Mouse (Mus musculus): Measurements from ENCODE around the gene Rhebl1. TPM values are rescaled to one million over a fixed set of nuclear protein-coding genes. Genes with fewer than 3 reads are reported as not detected.
A peak's percentile ranks its signal among the peaks of the same experiment; 100 is the strongest.

Gene Rhebl1
- total RNA-seq, 2 experiments from 2014 or later: 11.8 to 12.1 TPM

DNA sequence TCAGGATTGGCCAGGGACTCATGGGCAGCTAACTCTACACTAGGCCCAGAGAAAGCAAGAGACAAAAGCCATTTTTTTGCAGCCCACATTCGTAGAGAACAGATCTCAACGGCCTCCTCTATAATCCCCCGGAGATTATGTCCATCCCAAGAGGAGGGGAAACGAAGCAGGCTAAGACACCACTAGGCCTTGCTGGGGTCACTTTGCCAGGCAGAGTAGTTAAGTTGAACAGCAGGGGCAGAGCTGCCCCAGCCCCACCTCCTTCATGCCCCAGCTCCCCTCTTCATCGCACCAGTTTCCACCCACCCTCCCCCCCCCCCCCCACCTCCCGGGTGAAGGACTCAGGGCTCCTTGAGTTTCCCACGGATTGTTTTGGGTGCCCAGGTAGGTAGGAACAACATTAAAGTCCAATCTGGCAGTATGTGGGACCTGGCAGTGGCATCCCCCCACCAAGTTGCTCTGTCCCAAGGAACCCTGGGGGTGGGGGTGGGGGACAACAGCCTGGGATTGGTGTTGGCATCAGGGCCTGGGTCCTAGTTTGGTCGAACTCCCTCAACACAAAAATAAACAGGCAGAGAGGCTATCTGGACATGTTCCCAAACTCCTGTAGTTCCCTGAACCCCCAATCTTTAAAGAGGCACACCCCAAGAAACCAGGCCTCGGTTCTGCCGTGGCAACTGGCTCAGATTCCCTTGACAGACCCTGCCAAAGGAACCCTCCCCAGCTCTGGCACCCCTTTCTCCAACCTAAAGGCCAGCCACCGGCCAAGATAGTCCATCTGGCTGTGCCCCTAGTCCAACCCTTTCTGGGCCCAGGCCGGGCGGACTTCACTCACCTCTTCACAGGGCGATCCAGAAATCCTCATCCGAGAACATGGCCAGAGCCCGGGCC, 23.9 kb downstream of the Rhebl1 start:
- no peak for TF ChIP-seq CTCF (IDR thresholded peaks at IDR 0.05)
- peak in 1 of 2 experiments; percentile 16 for DNase-seq (ENCODE audit: extremely low spot score in 1 of 2, low spot score in 2 of 2)
- Histone ChIP-seq H3K4me3 (peak overlapping the region; percentile 85), H3K27ac (peak overlapping the region; percentile 100)
- intact Hi-C loops (cut with DNase I): loop anchor here (5.0 kb wide), 1 partner anchor 122 kb away; no protein-coding TSS in a partner anchor

GRCm38 (mm10) chr15:98869342-98870178, 24.8 kb downstream of the Rhebl1 start:
- peak overlapping the region; percentile 50; the same call in 1 of the 2 replicates for H3K27ac ChIP-seq
- peak in 1 of 2 experiments; percentile 10 for DNase-seq (ENCODE audit: extremely low spot score in 1 of 2, low spot score in 2 of 2)
- TF ChIP-seq CTCF (IDR thresholded peaks at IDR 0.05): no peak
- H3K4me3 ChIP-seq: peak overlapping the region; percentile 85
- intact Hi-C loops (cut with DNase I): loop anchor here (5.0 kb wide), 2 partner anchors 37 to 123 kb away; partner anchors contain the start of gene Prkag1

DNA sequence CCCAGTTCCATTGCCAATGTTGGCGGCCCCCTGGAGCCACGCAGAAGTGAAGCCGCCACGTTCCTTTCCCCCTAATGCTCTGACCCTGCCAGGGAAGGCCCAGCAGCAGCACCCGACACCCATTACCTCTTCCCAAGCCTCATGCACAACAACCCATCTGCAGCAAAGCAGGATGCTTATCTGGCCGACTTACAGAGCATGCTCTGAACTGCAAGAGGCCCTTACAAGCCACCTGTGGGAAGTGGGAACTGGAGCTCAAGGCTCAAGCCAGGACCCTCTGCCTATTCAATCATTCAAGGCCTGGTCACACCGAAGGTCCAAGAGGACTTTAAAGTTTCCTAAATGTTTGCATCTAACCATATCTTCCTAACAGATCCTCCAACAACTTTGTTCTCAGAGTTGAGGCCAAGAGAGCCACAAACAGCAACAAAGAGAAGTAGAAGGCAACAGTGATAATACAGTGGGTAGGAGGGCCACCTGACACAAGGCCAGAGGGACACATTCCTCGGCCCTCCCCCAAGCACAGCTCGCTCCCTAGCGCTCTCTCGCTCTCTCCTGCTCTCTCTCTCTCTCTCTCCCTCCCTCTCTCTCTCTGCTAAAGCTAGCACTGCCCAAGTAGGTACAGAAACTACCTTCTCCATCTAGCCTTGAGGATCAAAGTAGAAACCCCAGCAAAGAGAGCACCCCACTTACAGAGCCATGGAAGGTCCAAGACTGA, 25.8 kb downstream of the Rhebl1 start:
- Histone ChIP-seq H3K4me3 (peak overlapping the region; percentile 85), H3K27ac (no peak overlapping the region; the same call in 1 of the 2 replicates)
- peak in 1 of 2 experiments; percentile 9 for DNase-seq (ENCODE audit: extremely low spot score in 1 of 2, low spot score in 2 of 2)
- TF ChIP-seq CTCF (IDR thresholded peaks at IDR 0.05): no peak
- intact Hi-C loops (cut with DNase I): loop anchor here (5.0 kb wide), 1 partner anchor 36 kb away; the partner anchor contains the start of gene Prkag1

GRCm38 (mm10) chr15:98867321-98867720, 27.0 kb downstream of the Rhebl1 start:
- Histone ChIP-seq H3K4me3 (peak overlapping the region; percentile 31; the same call in 1 of the 2 replicates), H3K27ac (no peak overlapping the region)
- intact Hi-C loops (cut with DNase I): loop anchor here (5.0 kb wide), 1 partner anchor 35 kb away; the partner anchor contains the start of gene Prkag1
- no peak for TF ChIP-seq CTCF (IDR thresholded peaks at IDR 0.05)
- peak in 1 of 2 experiments; percentile 35 for DNase-seq (ENCODE audit: extremely low spot score in 1 of 2, low spot score in 2 of 2)

GRCm38 (mm10) chr15:98866501-98866900, 27.8 kb downstream of the Rhebl1 start:
- intact Hi-C loops (cut with DNase I): loop anchor here (5.0 kb wide), 1 partner anchor 34 kb away; the partner anchor contains the start of gene Prkag1
- no peak for DNase-seq (ENCODE audit: extremely low spot score in 1 of 2, low spot score in 2 of 2)
- no peak for TF ChIP-seq CTCF (IDR thresholded peaks at IDR 0.05)
- Histone ChIP-seq H3K27ac (no peak overlapping the region), H3K4me3 (no peak overlapping the region)

DNA sequence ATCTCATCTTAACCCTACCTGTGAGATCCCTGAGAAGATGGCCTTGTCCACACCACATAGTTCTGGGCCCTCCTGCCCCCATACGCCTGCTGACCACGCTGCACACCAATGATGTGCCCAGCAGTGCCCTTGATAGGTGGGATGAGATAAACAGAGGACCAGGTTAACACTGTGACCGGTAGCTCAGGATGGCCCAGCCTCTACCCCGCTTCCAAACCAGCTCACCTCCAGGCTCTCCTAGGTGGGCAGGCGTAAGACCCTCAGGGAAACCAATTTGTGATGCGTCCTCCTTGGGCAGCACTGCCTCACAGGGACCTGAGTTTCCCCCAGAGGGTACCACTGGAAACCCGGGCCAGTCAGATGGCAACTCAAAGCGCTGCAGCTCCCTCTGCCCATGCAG, 28.6 kb downstream of the Rhebl1 start:
- Histone ChIP-seq H3K27ac (no peak overlapping the region), H3K4me3 (no peak overlapping the region)
- no peak for TF ChIP-seq CTCF (IDR thresholded peaks at IDR 0.05)
- peak in 1 of 2 experiments; percentile 11 for DNase-seq (ENCODE audit: extremely low spot score in 1 of 2, low spot score in 2 of 2)
- intact Hi-C loops (cut with DNase I): loop anchor here (5.0 kb wide), 1 partner anchor 33 kb away; the partner anchor contains the start of gene Prkag1

DNA sequence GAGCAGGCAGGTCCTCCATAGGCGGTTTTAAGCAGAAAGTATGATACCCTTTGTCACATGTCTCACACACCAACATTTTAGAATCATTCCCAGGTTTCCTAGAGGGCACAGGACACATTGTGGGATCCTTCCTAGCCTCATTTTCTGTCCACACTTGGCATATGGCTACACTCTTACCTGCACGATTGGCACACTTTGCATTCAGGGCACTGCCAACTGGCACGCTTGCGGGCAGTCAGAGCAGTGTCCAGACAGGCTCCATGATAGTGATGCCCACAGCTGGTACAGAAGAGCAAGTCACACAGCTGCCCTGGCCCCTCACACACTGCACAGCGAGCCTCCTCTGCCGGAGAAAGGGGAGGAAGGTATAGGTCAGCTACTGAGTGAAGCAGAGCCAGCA, 29.4 kb downstream of the Rhebl1 start:
- no peak for DNase-seq (ENCODE audit: extremely low spot score in 1 of 2, low spot score in 2 of 2)
- Histone ChIP-seq H3K27ac (no peak overlapping the region), H3K4me3 (no peak overlapping the region)
- TF ChIP-seq CTCF (IDR thresholded peaks at IDR 0.05): no peak
- intact Hi-C loops (cut with DNase I): loop anchor here (5.0 kb wide), 1 partner anchor 33 kb away; the partner anchor contains the start of gene Prkag1

GRCm38 (mm10) chr15:98863451-98863958, 30.8 kb downstream of the Rhebl1 start:
- H3K27ac ChIP-seq: no peak overlapping the region
- no peak for TF ChIP-seq CTCF (IDR thresholded peaks at IDR 0.05)
- intact Hi-C loops (cut with DNase I): no loop called here
- H3K4me3 ChIP-seq: no peak overlapping the region
- no peak for DNase-seq (ENCODE audit: extremely low spot score in 1 of 2, low spot score in 2 of 2)

GRCm38 (mm10) chr15:98861701-98862410, 32.5 kb downstream of the Rhebl1 start:
- intact Hi-C loops (cut with DNase I): no loop called here
- DNase-seq (ENCODE audit: extremely low spot score in 1 of 2, low spot score in 2 of 2): no peak
- no peak for TF ChIP-seq CTCF (IDR thresholded peaks at IDR 0.05)
- H3K4me3 ChIP-seq: no peak overlapping the region
- H3K27ac ChIP-seq: no peak overlapping the region

- Histone ChIP-seq H3K27ac (no peak overlapping the region), H3K4me3 (no peak overlapping the region)
- no peak for DNase-seq (ENCODE audit: extremely low spot score in 1 of 2, low spot score in 2 of 2)
- no peak for TF ChIP-seq CTCF (IDR thresholded peaks at IDR 0.05)
- intact Hi-C loops (cut with DNase I): no loop called here
These were observed 33.4 kb downstream of the Rhebl1 start for GRCm38 (mm10) chr15:98860921-98861320.
